Mouse (Mus musculus) forebrain, postnatal 0 days (tissue): ENCODE measurements around the gene Snrnp25. TPM values are rescaled to one million over a fixed set of nuclear protein-coding genes. Genes with fewer than 3 reads are reported as not detected.

Experiments
- ATAC-seq: fragments of 200-750 bp; cut with Nextera tagmentation; 2 replicates; pipeline ENCODE4 v1.8.0; 2017; ENCODE audit warnings: mild to moderate bottlenecking, moderate library complexity
- DNase-seq: peaks from one replicate; pipeline ENCODE4 v3.0.0-alpha.2; 2015
- H3K27ac ChIP-seq: fragments of 300-500 bp; sonication (generic); 2 replicates; pipeline ENCODE4 v1.5.1; 2014; ENCODE audit warnings: low read depth, mild to moderate bottlenecking, antibody characterized with exemption, low read length, moderate library complexity, mixed read lengths
- H3K27me3 ChIP-seq: fragments of 300-500 bp; sonication (generic); 2 replicates; pipeline ENCODE4 v1.6.1; 2014; ENCODE audit warnings: mild to moderate bottlenecking, low read length, mixed read lengths; ENCODE audit not compliant: insufficient read depth
- H3K36me3 ChIP-seq: fragments of 300-500 bp; sonication (generic); 2 replicates; pipeline ENCODE4 v1.6.1; 2014; ENCODE audit warnings: mild to moderate bottlenecking, moderate library complexity; ENCODE audit not compliant: insufficient read depth
- H3K4me1 ChIP-seq: fragments of 300-500 bp; sonication (generic); 2 replicates; pipeline ENCODE4 v1.6.1; 2014; ENCODE audit warnings: antibody characterized with exemption; ENCODE audit not compliant: insufficient read depth
- H3K4me2 ChIP-seq: fragments of 300-500 bp; sonication (generic); 2 replicates; pipeline ENCODE4 v1.6.1; 2014; ENCODE audit warnings: low read depth, mild to moderate bottlenecking, moderate library complexity
- H3K4me3 ChIP-seq: fragments of 300-500 bp; sonication (generic); 2 replicates; pipeline ENCODE4 v1.5.1; 2014; ENCODE audit warnings: low read depth, low read length, mixed read lengths
- H3K9ac ChIP-seq: fragments of 300-500 bp; sonication (generic); 2 replicates; pipeline ENCODE4 v1.6.1; 2014; ENCODE audit warnings: mild to moderate bottlenecking
- H3K9me3 ChIP-seq: fragments of 300-500 bp; sonication (generic); 2 replicates; pipeline ENCODE4 v1.6.1; 2016; ENCODE audit warnings: low read length
- CTCF ChIP-seq: sonication (generic); IDR thresholded peaks from 2 replicates; pipeline ENCODE4 v1.5.1; 2016; ENCODE audit warnings: antibody characterized with exemption, control low read depth, low read depth
- WGBS: fragments of 180-500 bp; shearing (Covaris S2); extraction: QIAGEN DNeasy Blood & Tissue Kit; methylation state at CpG from one replicate; pipeline ENCODE4 v1.1.7; 2014; 5-methylcytosine and 5-hydroxymethylcytosine counted together
- polyA plus RNA-seq: library from polyadenylated mRNA; unstranded; fragments of >200 nt; fragmentation: Nextera tagmentation; extraction: Ambion mirVana; gene quantifications from 2 replicates; pipeline ENCODE4 v1.2.1, GENCODE M21; 2015
- total RNA-seq: library from RNA; depleted of rRNA; stranded (reverse); fragments of >200 nt; gene quantifications from 2 replicates; pipeline ENCODE4 v1.2.3, GENCODE M21; 2014

Snrnp25 gene
- total and polyA plus RNA-seq, 2 experiments from 2014 or later, result 15.2 to 50.4 TPM

- WGBS, result 80% methylated on average over 4 of the region's 4 CpGs
Observed at GRCm38 (mm10) chr11:32230220-32230619, 25.0 kb downstream of the Snrnp25 start.

DNA sequence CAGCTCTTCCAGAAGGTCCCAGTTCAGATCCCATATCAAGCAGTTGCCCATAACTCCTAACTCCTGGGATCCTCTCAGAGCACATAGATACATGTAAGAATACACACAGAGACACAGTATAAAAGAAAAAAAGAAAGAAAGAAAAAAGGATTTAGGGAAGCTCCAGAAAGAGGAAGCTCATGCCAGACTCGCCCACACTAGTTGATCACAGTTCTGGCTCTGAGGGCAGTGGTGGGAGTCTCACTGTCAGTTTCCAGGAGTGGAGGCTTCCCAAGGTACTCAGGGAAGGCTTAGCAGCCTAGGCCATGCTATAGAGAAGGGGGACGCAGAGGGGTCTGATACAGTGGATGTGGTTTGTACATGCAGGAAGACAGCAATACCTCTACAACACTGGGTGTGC, 25.9 kb downstream of the Snrnp25 start:
- no peak for ATAC-seq
- Histone ChIP-seq H3K4me3 (no peak overlapping the region), H3K9ac (no peak overlapping the region), H3K27ac (no peak overlapping the region), H3K4me1 (peaks cover 12% of the 10 kb centered on the region), H3K36me3 (peaks cover 30% of the 10 kb centered on the region), H3K27me3 (no peaks in the 10 kb centered on the region), H3K4me2 (no peak overlapping the region), H3K9me3 (no peaks in the 10 kb centered on the region)
- TF ChIP-seq CTCF, result no peak
- DNase-seq, result no peak
- WGBS, result 89% methylated on average over 2 of the region's 2 CpGs

More at GRCm38 (mm10) chr11:32230220-32230619, 25.0 kb downstream of the Snrnp25 start:
- Histone ChIP-seq H3K27ac (no peak overlapping the region), H3K27me3 (no peaks in the 10 kb centered on the region), H3K4me2 (no peak overlapping the region), H3K4me1 (peaks cover 14% of the 10 kb centered on the region), H3K4me3 (no peak overlapping the region), H3K9ac (no peak overlapping the region), H3K36me3 (peaks cover 30% of the 10 kb centered on the region), H3K9me3 (no peaks in the 10 kb centered on the region)
- TF ChIP-seq CTCF, result 0 out of 2 replicates have a peak, but pooled peaks have one; percentile 8
- ATAC-seq (no peak), DNase-seq (no peak)

GRCm38 (mm10) chr11:32232848-32233247, 27.6 kb downstream of the Snrnp25 start:
- H3K27me3 ChIP-seq, result no peaks in the 10 kb centered on the region
- 70% methylated on average over 10 of the region's 10 CpGs for WGBS
- no peak for TF ChIP-seq CTCF
- no peak overlapping the region for H3K9ac ChIP-seq
- H3K4me2 ChIP-seq, result no peak overlapping the region
- H3K4me3 ChIP-seq, result no peak overlapping the region
- no peaks in the 10 kb centered on the region for H3K9me3 ChIP-seq
- H3K36me3 ChIP-seq, result peaks cover 30% of the 10 kb centered on the region
- peaks cover 9% of the 10 kb centered on the region for H3K4me1 ChIP-seq
- DNase-seq (no peak), ATAC-seq (no peak; the same call in 1 of the 2 replicates)
- H3K27ac ChIP-seq, result no peak overlapping the region

DNA sequence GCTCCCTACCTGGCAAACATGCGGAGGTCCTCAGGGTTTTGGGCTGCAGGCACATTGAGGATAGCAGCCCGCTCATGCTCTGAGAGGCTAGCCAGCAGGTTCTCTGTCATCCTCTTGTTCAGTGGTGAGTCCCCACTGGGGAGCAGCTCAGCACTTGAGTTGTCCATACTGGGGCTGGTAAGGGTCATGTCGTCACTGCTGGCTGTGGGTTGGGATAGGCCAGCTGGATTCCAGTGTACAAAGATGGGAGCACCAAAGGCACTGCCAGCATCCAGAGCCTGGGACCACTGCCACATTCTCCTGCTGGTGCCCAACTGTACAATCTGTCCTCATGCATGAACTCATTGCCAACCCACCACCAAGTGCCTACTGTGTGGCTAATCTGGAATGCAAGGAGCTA, 28.7 kb downstream of the Snrnp25 start:
- peak; percentile 39 for DNase-seq
- peak; percentile 23 for ATAC-seq
- 83% methylated on average over 3 of the region's 3 CpGs for WGBS

GRCm38 (mm10) chr11:32234816-32235485, 29.7 kb downstream of the Snrnp25 start:
- no peaks in the 10 kb centered on the region for H3K9me3 ChIP-seq
- 83% methylated on average over 6 of the region's 6 CpGs for WGBS
- no peak overlapping the region for H3K9ac ChIP-seq
- no peaks in the 10 kb centered on the region for H3K27me3 ChIP-seq
- H3K4me2 ChIP-seq, result no peak overlapping the region
- H3K4me1 ChIP-seq, result peaks cover 9% of the 10 kb centered on the region
- peaks cover 26% of the 10 kb centered on the region for H3K36me3 ChIP-seq
- peak overlapping the region; percentile 54; the same call in 1 of the 2 replicates for H3K27ac ChIP-seq
- TF ChIP-seq CTCF, result no peak
- no peak for ATAC-seq
- H3K4me3 ChIP-seq, result no peak overlapping the region
- no peak for DNase-seq

More for the DNA sequence above, 28.7 kb downstream of the Snrnp25 start:
- TF ChIP-seq CTCF, result no peak
- no peaks in the 10 kb centered on the region for H3K27me3 ChIP-seq
- H3K27ac ChIP-seq, result no peak overlapping the region
- H3K36me3 ChIP-seq, result peaks cover 33% of the 10 kb centered on the region
- H3K4me1 ChIP-seq, result peaks cover 9% of the 10 kb centered on the region
- no peak overlapping the region for H3K4me3 ChIP-seq
- H3K4me2 ChIP-seq, result no peak overlapping the region
- H3K9me3 ChIP-seq, result no peaks in the 10 kb centered on the region
- H3K9ac ChIP-seq, result no peak overlapping the region

- Histone ChIP-seq H3K27ac (peak overlapping the region; percentile 63), H3K4me1 (peaks cover 9% of the 10 kb centered on the region), H3K36me3 (peaks cover 21% of the 10 kb centered on the region), H3K4me3 (no peak overlapping the region), H3K9me3 (no peaks in the 10 kb centered on the region), H3K27me3 (no peaks in the 10 kb centered on the region), H3K4me2 (no peak overlapping the region), H3K9ac (no peak overlapping the region)
- TF ChIP-seq CTCF, result no peak
- ATAC-seq (peak; percentile 76), DNase-seq (peak; percentile 83)
- WGBS, result 8% methylated on average over 3 of the region's 3 CpGs
Observed at GRCm38 (mm10) chr11:32235646-32236045, 30.4 kb downstream of the Snrnp25 start.

DNA sequence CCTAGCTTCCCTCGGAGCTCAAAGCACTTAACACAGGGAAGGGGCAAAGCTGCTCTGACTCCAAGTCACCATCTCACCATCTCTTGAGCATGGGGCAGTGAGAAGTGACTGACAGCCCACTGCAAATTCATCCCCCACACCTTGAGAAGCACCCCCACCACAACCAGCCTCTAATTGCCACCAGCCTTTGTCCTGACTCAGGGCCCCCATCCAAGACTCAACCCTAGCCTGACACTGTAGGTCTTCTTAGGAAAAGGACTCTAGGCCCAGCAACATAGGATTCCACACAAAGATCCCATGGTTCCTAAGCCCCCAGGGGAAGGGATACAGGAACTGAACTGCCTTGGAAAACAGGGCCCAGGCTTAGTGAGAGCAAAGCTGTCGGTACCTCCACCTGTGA, 30.9 kb downstream of the Snrnp25 start:
- peak; percentile 16; the same call in 1 of the 2 replicates for ATAC-seq
- TF ChIP-seq CTCF, result no peak
- peaks cover 17% of the 10 kb centered on the region for H3K36me3 ChIP-seq
- no peak overlapping the region for H3K4me3 ChIP-seq
- no peak overlapping the region for H3K4me2 ChIP-seq
- H3K9me3 ChIP-seq, result no peaks in the 10 kb centered on the region
- H3K9ac ChIP-seq, result peak overlapping the region; percentile 4; the same call in 1 of the 2 replicates
- H3K4me1 ChIP-seq, result peaks cover 9% of the 10 kb centered on the region
- H3K27ac ChIP-seq, result peak overlapping the region; percentile 63
- no peaks in the 10 kb centered on the region for H3K27me3 ChIP-seq
- no peak for DNase-seq
- WGBS, result 37% methylated on average over 2 of the region's 2 CpGs
